Mouse (Mus musculus): Measurements from ENCODE around the gene Atl3. TPM values are rescaled to one million over a fixed set of nuclear protein-coding genes. Genes with fewer than 3 reads are reported as not detected.

Atl3 gene
- total RNA-seq, 4 experiments from 2014 or later = 24.8 to 27.1 (median 26.2) TPM

- DNase-seq (ENCODE audit: low spot score in 2 of 2) = no peak
Measured at GRCm38 (mm10) chr19:7498816-7499215, 5.0 kb downstream of the Atl3 start.

- DNase-seq (ENCODE audit: low spot score in 2 of 2) = no peak
Measured at GRCm38 (mm10) chr19:7500701-7501100, 6.9 kb downstream of the Atl3 start.

GRCm38 (mm10) chr19:7502432-7502831 is 8.6 kb downstream of the Atl3 start:
- no peak for DNase-seq (ENCODE audit: low spot score in 2 of 2)

GRCm38 (mm10) chr19:7506321-7506720 is 12.5 kb downstream of the Atl3 start:
- no peak for DNase-seq (ENCODE audit: low spot score in 2 of 2)

- DNase-seq (ENCODE audit: low spot score in 2 of 2) = no peak
Measured at GRCm38 (mm10) chr19:7508026-7508425, 14.2 kb downstream of the Atl3 start.

- no peak for DNase-seq (ENCODE audit: low spot score in 2 of 2)
Measured at GRCm38 (mm10) chr19:7516437-7516836, 22.6 kb downstream of the Atl3 start.

GRCm38 (mm10) chr19:7521619-7522018 is 27.8 kb downstream of the Atl3 start:
- DNase-seq (ENCODE audit: low spot score in 2 of 2) = no peak

GRCm38 (mm10) chr19:7522856-7523255 is 29.0 kb downstream of the Atl3 start:
- DNase-seq (ENCODE audit: low spot score in 2 of 2) = no peak

GRCm38 (mm10) chr19:7523292-7523691 is 29.5 kb downstream of the Atl3 start:
- DNase-seq (ENCODE audit: low spot score in 2 of 2) = no peak

GRCm38 (mm10) chr19:7523781-7524180 is 29.9 kb downstream of the Atl3 start:
- DNase-seq (ENCODE audit: low spot score in 2 of 2) = no peak

- DNase-seq (ENCODE audit: low spot score in 2 of 2) = no peak
Measured at GRCm38 (mm10) chr19:7524879-7525278, 31.0 kb downstream of the Atl3 start.

GRCm38 (mm10) chr19:7528639-7529428 is 35.0 kb downstream of the Atl3 start:
- peak; percentile 24 to 68 for DNase-seq (ENCODE audit: low spot score in 2 of 2)

GRCm38 (mm10) chr19:7531906-7532305 is 38.1 kb downstream of the Atl3 start:
- no peak for DNase-seq (ENCODE audit: low spot score in 2 of 2)

- no peak for DNase-seq (ENCODE audit: low spot score in 2 of 2)
Measured at GRCm38 (mm10) chr19:7533891-7534290, 40.1 kb downstream of the Atl3 start.

GRCm38 (mm10) chr19:7548924-7549323 is 55.1 kb downstream of the Atl3 start:
- DNase-seq (ENCODE audit: low spot score in 2 of 2) = no peak

- DNase-seq (ENCODE audit: low spot score in 2 of 2) = no peak
Measured at GRCm38 (mm10) chr19:7551550-7552300, 57.9 kb downstream of the Atl3 start.

- DNase-seq (ENCODE audit: low spot score in 2 of 2) = no peak
Measured at GRCm38 (mm10) chr19:7552301-7552673, 58.4 kb downstream of the Atl3 start.

- DNase-seq (ENCODE audit: low spot score in 2 of 2) = no peak
Measured at GRCm38 (mm10) chr19:7553441-7553840, 59.6 kb downstream of the Atl3 start.

GRCm38 (mm10) chr19:7554881-7555280 is 61.0 kb downstream of the Atl3 start:
- DNase-seq (ENCODE audit: low spot score in 2 of 2) = no peak

- no peak for DNase-seq (ENCODE audit: low spot score in 2 of 2)
Measured at GRCm38 (mm10) chr19:7556641-7557040, 62.8 kb downstream of the Atl3 start.

GRCm38 (mm10) chr19:7557328-7557822 is 63.5 kb downstream of the Atl3 start, which contains the start of gene Pla2g16:
TSS of gene Pla2g16 (plus strand) at chr19:7557459.
- peak; percentile 33 to 51 for DNase-seq (ENCODE audit: low spot score in 2 of 2)

GRCm38 (mm10) chr19:7557844-7558243 is 64.0 kb downstream of the Atl3 start:
- no peak for DNase-seq (ENCODE audit: low spot score in 2 of 2)
